Mouse (Mus musculus): ENCODE measurements around the gene Pjvk.

The Pjvk gene

DNA sequence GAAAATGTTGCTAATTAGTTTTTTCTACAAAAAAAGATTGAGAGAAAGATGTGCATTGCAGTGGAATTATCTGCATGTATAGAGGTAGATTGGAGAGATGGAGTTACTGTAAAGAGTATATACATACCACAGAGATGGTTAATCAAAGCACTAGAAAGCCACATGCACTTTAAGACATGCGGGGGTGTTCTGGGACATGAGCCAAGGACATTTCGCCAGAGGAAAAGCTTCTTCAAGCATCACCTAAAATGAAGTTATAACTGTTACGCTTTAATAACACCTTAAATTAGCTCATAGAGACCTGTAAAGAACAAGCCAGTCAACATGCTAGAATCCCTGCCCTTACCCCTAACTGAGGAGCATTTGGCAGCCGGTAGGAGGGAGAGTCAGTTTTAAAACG lies 18.9 kb downstream of the Pjvk start:
- no peak for DNase-seq (ENCODE audit: low spot score in 2 of 2)

DNA sequence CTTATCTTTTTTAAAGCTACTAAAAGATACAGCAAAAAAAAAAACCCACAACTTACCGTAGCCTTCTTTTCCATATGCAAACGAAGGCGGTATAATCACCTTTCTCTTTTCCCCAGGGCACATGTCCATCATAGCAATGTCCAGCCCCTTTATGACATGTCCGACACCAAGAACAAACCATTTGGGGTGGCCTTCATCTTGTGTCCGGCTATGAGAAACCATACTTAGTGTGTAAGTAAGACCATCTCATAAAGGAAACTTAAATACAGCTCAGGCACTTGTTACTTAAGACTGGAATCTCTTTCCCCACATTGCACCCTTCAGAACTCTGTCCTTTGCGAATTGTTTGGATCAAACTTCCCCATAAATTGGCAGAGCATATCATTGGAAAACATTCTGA lies 23.4 kb downstream of the Pjvk start:
- DNase-seq (ENCODE audit: low spot score in 2 of 2): no peak

- no peak for DNase-seq (ENCODE audit: low spot score in 2 of 2)
These were observed 24.0 kb downstream of the Pjvk start for GRCm38 (mm10) chr2:76672134-76672745.

DNA sequence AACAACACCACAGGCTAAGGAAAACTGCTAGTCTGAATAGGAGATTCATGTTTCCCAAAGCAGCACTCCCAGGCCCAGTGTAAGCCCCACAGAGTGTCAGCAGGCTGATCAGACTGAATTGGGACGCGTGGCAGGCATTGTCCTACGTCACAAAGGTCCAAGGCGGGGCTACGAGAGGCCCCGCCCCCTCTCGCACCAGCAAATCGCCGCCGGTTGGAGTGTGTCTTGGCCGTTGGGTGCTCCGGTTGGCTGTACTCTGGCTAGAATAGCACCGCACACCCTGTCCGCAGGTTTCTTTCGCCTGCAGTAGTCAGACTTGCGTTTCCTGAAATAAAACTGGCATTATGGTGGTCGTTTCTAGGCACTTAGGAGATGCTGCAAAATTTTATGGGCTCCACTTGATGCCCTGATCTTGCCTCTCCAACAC lies 24.7 kb downstream of the Pjvk start, which contains the start of gene Fkbp7:
TSS of gene Fkbp7 (minus strand) at position 151 of the 427 bp plus-strand sequence.
- peak; percentile 86 to 93 for DNase-seq (ENCODE audit: low spot score in 2 of 2)

- peak; percentile 66 to 78 for DNase-seq (ENCODE audit: low spot score in 2 of 2)
These were observed 25.3 kb downstream of the Pjvk start for GRCm38 (mm10) chr2:76673472-76674081.

- DNase-seq (ENCODE audit: low spot score in 2 of 2): peak; percentile 77 to 86
These were observed 26.6 kb downstream of the Pjvk start, which contains the start of gene Plekha3 for GRCm38 (mm10) chr2:76674725-76675427. Gene Plekha3, plus strand, starts transcription at chr2:76675281.

- DNase-seq (ENCODE audit: low spot score in 2 of 2): peak in 1 of 2 experiments; percentile 17
These were observed 27.2 kb downstream of the Pjvk start for GRCm38 (mm10) chr2:76675451-76675850.

DNA sequence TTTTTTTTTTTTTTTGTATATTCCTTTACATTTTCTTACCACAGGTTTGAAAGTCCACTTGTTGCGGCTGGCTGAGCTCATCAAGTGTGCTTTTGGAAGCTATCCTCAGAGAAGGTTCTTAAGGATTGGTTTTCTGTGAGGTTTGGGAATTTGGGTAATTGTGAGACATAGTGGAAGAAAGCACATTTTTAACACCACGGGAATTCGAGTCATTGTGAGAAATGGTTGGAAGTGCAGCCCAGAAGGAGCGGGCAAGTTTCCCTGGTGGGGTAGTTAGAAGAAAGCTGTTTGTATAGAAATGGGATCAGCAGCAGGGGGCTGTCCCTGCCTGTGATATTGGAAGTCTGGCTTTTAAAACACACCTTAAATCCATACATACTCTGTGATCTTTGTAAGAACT lies 27.7 kb downstream of the Pjvk start:
- DNase-seq (ENCODE audit: low spot score in 2 of 2): no peak

DNA sequence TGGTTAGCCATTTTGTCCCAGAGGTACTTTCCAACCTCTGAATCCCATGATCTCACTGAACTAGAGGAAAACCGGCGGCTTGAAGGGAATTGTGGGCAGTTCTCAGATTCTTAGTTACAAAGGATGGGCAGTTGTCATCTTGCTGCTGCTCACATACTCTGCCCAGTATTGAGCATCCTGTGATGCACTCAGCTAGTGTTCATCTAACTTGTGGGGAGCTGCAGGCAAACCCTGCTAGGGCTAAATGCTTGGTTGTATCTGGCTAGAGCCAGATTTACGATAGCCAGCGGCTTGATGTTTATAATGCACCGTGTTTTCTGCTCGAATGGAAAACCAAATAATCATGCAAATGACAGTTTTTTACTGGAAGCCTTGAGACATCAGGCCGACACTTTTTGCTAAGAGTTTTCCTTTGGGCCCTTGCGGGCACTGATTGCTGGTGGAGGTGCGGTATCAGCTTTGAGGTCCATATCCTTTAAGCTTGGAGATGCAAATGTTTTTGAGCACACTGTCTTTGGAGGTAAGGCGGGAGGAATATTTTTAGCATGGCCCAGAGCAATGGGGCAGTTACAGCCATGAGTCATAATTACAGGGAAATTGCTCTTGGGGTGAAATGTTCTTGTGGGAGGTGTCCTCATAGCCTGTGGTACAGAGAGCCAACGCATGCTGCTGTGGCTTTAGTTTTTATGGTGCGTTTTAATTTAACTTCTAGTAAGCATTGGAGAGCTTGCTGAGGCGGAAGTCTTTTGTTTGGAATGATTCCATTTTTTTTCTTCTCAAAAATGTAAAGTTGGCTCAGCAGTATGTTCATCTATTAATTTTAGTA lies 28.3 kb downstream of the Pjvk start:
- no peak for DNase-seq (ENCODE audit: low spot score in 2 of 2)

- no peak for DNase-seq (ENCODE audit: low spot score in 2 of 2)
These were observed 34.0 kb downstream of the Pjvk start for GRCm38 (mm10) chr2:76682301-76682700.

DNA sequence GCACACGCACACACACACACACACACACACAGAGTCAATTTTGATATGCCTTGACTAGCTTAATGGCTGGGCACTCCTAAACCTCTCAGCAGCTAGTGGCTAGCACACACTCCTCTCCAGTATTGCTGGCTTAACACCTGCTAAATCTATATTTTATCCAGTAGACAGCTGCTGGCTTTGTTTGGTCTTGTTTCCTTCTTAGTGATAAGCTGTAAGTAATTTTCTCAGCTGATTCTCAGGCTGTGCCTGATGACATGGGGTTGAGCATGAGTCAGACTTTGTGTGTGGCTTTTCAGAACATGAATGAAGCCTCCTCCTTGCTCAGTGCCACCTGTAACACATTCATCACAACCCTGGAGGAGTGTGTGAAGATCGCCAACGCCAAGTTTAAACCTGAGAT lies 38.7 kb downstream of the Pjvk start:
- no peak for DNase-seq (ENCODE audit: low spot score in 2 of 2)

GRCm38 (mm10) chr2:76687608-76688007 lies 39.3 kb downstream of the Pjvk start:
- no peak for DNase-seq (ENCODE audit: low spot score in 2 of 2)

- DNase-seq (ENCODE audit: low spot score in 2 of 2): no peak
These were observed 39.9 kb downstream of the Pjvk start for GRCm38 (mm10) chr2:76688162-76688561.

- DNase-seq (ENCODE audit: low spot score in 2 of 2): no peak
These were observed 42.3 kb downstream of the Pjvk start for GRCm38 (mm10) chr2:76690436-76691204.

DNA sequence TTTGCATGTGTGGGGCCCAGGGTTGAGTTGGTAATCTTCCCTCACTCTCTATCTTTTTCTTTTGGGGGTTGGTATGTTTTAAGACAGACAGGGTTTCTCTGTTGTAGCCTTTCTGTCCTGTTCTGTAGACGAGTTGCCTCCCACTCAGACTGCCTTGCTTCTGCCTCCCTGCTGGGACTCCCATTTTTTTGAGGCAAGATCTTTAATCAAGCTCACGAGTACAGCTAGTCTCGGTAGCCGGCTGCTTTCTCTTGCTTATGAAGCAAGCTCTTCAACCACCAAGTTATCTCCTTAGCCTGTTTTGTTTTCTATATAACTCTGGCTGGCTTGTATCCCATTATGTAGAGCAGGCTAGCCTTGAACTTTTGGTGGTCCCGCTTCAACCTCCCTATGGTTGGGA lies 45.5 kb downstream of the Pjvk start:
- DNase-seq (ENCODE audit: low spot score in 2 of 2): no peak

DNA sequence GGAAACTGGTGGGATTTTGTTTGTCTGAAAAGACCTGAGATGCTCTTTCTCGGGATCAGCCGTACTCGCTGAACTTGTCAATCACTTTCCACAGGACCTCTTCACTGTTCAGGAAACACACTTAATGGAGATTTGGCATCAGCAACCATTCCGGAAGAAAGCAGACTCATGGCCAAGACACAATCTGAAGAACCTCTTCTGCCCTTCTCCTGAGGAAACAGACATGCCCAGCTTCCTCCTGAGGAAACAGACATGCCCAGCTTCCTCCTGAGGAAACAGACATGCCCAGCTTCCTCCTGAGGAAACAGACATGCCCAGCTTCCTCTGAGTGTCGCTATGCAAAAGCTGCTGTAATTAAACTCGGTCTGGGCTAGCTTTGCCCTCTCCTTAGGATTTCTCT lies 47.0 kb downstream of the Pjvk start:
- DNase-seq (ENCODE audit: low spot score in 2 of 2): no peak

DNA sequence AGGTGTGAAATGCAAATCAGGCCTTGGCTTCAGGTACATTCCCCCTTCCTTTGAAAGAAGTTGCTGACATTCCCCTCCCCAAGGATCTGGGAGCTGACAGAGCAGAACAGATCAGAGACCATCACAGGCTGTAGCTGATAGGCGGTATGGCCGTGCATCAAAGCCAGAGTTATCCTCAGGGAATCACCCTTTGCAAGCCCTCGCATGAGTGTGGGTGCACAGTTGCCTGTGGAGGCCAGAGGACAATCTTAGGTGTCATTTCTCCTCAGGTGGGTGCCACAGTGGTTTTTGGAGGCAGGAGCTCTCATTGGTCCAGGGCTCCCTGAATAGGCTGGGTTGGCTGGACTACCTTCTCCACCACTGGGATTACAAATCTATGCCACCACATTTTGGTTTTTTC lies 53.9 kb downstream of the Pjvk start:
- DNase-seq (ENCODE audit: low spot score in 2 of 2): no peak

DNA sequence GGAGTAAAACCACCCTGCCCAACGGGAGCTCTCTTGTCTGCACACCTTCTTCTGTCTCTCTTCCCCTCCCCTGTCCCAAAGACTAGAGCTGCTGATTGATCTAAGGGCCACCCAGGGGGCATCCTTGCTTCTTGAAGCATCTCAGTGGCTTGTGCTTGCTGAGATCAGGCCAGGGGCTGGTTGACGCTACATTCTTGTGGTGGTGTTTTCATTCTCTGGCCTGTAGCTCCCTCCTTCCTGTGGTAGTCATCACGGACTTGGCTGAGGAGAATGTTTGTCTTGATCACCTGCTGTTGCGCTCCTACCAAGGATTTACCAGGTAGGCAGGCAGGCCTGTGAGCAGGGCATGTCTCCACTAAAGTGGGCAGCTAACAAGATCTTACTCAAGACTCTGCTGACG lies 54.5 kb downstream of the Pjvk start:
- no peak for DNase-seq (ENCODE audit: low spot score in 2 of 2)

DNA sequence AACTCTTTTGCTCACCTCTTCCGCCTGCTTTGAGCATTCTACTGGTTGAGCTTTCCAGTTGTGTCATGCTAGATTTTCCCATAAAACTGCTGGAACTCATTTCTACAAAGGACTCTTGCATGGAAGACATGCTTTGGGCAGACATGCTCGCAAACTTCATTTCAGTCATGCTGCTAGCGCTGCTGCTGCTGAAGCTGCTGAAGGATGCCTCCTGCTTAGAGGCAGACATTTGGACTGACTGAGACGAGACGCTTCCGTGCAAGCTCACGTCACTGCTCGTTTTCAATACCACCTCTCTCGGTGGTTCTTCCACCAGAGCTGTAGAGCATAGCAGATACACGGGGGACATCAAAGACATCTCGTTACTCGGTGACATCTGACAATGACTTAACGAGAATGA lies 57.4 kb downstream of the Pjvk start:
- no peak for DNase-seq (ENCODE audit: low spot score in 2 of 2)

All from spleen, postnatal 4 days (tissue).